Mouse (Mus musculus) adrenal gland, adult 2 months (tissue): ENCODE measurements around the gene 4930558K02Rik. TPM values are rescaled to one million over a fixed set of nuclear protein-coding genes. Genes with fewer than 3 reads are reported as not detected.

ENCODE experiments used
- DNase-seq: peaks from one replicate; pipeline ENCODE4 v3.0.0; 2021
- polyA plus RNA-seq: library from polyadenylated mRNA; depleted of rRNA; stranded (reverse); fragments of >200 nt; gene quantifications from 2 replicates; pipeline ENCODE4 v1.2.3, GENCODE M21; 2012
- total RNA-seq, 2 experiments: library from RNA; stranded (reverse); gene quantifications; 2 replicates each; pipeline ENCODE4 v1.2.3; 2021

4930558K02Rik gene
- total and polyA plus RNA-seq, 3 experiments: not detected

GRCm38 (mm10) chr1:161992389-161992788 lies 13.0 kb upstream of the 4930558K02Rik start:
- DNase-seq: no peak

DNA sequence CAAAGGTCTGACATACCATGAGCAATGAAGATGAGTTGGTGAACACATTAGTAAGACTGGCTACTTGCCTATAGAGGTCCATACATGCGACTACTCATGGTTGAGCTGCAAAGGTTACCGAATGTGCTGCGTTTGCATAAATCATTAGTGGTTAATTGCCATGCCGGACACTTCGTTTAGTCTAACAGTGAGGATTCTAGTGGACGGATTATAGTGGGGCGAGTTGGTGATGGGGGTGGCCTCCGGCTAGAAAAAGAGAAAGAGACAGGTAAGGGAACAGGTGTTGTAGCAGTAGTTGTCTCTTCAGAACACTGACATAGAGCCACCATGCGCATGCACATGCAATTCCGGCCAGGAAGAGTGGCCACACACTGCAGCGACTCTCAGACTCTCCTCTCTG lies 12.4 kb upstream of the 4930558K02Rik start:
- DNase-seq: no peak

DNA sequence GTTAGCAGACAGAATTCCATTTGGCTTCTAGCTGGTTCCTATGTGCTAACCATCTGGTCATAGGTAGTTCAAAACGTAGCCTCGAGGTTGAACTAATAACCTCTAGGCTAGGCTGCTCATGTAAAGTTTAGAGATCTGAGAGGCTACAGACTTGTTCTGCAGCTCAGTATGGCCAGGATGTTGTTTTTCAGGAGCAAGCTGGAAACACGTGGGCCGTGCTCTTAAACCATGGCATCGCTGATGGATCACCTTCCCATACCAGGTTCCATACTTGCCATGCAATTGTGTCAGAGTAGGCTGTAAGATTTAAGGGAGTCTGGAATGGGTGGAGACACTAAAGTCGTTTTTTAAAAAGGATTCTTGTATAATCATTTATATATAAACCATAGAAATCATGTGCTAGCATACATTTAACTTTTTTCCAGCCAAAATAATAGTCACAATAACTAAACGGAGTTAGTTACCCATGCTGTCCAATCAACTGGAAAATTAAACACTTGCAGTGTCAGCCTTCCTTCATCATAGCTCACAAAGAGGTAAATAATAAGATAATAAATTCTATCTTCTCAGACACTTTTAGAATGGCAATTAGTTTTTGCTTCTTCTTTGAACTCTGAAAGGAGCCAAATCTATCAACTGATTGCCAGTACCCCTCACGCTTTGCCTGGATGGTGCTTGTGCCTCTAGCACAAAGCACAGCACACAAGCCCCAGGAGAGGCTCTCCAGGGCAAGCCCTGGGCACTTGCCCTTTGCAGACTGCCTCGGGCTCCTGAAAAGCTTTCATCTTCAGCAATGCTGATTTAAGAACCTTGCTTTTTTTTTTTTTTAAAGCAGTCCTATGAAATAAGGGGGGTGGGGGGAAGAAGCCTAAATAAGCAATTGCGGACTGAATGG lies 11.5 kb upstream of the 4930558K02Rik start:
- DNase-seq: no peak

DNA sequence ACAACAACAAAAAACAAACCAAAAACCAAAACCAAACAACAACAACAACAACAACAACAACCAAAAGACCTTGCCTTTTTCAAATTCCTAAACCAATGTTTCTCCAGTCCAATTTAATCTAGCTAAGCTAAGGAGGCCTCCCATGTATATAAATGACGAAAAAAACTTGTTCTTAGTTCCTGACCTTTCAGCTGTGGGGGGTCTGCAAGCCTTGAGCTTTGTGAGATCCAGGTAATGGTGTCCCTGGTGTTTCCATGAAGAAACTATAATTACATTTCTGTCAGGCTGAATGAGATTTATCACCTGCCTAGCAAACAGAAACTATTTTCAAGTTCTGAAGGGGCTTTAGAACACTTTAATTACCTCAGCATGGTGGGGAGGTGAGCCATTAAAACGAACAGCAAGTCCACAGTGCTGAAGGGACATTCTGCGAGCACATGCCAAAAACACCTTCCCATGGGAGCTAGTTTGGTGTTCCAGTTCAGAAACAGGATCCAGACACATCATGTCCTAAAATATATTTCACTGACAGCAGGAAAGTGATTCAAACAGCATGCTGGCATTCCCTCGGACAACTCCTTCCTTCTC lies 4.6 kb upstream of the 4930558K02Rik start:
- no peak for DNase-seq

DNA sequence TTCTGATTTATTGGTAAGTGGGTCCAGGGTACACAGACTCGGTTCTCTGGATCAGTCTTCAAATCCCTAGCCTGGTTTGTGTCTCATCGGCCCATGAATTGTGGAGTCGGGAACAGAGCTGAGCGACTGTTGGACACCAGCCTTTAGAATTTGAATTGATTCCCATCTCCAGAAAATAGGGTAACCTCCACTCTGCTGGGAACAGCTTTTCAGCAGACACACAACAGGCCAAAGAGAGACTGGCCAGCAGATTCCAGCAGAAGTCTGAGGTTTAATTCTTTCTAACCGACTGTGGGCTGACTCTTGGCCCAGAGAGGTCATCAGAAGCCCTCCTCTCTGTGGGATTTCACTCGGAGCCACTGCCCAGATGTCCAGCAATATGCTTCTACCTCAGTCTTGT lies 4.0 kb upstream of the 4930558K02Rik start:
- DNase-seq: no peak

DNA sequence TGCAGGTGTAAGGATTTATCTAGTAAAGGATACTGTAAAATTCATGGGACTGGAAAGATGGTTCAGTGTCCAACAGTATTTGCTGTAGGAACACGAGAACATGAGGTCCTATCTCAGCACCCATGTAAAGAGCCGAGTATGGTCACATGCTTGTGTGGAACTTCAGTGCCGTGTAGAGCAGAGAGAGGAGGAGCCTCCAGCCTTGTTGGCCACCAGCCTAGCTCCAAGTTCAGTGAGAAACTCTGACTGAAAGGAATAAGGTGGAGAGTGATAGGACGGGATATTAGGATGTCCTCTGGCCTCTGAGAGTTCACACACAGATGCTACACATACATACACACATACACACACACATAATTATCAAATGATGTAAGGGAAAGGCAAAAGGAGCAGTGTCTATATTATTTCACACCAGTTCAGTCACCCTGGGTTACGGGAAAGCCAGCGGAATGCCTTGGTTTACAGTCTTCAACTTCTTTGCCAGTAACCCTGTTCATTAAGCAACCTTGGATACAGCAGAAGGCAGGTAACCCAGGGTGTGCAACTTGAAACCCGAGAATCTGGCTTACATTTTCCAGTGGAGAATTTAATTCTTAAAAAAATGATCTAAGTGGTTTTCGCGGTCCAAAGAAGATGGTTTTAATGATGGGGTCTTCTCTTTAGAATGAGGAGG lies 1.3 kb upstream of the 4930558K02Rik start:
- no peak for DNase-seq

DNA sequence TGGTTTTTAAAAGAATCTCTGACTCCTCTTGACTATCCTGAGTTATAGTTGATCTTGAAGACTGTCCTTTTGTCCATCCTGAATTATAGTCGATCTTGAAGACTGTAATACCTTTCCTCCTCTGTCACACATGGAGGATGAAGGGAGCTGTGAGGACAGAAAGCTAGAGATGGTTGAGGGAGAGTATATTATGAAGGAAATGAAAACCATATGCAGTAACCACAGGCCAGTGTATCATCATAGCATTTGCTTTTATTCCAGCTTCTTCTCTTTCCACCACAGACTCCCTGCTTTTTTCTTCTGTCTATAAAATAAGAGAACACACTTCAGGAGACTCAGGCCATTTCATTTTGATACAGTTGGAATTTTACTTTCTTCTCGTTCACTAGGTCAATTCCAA lies 610 bp upstream of the 4930558K02Rik start:
- DNase-seq: no peak

DNA sequence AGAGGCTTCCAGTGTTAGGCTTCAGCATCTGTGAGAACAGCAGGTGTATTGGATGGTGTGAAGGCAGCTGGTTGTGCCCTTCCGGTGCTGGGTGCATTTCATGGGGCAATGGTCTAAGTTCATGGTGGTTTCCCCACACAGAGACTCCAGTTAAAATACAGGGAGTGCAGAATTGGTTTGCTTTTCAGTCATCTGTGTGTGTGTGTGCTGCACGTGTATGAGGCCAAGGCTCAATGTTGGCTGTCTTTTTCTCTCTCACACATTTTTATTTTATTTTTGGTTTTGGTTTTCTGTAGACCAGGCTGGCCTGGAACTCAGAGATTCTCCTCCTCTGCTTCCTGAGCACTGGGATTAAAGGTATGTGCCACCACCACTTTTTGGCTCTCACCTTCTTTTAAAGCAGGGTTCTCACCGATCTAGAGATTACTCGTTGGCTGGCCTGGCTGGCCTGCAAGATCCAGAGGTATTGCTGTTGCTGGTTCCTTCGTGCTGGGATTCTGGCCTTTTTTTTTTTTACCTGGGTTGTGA lies 1.2 kb downstream of the 4930558K02Rik start:
- DNase-seq: no peak

- peak; percentile 13 for DNase-seq
Observed at GRCm38 (mm10) chr1:161977331-161977730, 2.1 kb downstream of the 4930558K02Rik start.

DNA sequence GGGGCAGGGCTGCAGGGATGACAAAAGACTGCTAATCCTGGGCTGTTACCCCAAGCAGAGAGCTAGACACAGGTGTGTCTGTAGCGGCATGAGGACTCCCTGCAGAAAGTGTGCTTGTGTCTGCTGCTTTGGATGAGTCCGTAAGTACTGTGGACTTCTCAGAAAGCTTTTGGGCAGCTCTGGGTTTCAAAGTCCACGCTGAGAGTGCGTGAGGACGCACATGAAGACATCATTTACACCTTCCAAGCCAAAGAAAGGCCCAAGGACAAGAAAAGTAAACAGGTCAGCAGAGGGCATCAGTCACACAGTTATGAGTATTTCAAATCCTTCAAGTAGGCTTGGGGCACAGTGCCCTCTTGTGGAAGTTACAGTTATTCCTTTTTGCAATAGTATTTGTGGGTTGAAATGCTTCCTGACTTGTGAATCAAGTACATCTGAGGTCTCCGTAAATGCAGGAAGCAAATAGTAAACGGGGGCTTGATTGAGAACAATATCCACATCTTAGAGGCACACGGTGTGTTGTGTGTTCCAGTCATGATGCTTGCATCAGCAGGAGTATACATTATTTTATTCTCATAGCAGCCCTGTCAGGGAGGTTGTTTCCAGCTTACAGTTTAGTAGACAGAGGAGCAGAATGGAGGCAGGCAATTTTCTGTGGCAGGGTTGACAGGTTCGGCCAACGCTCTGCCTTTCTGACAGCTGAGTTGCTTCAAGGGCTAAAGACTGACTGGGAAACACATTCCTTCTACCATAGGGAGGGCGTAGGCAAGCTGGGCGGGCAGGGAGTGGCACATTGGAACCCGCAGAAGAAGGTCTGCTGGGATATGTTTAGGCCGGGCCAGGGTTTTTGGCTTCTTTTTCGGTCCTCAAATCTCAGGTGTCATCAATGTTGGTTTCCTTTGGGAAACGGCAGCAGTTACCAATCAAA lies 2.9 kb downstream of the 4930558K02Rik start:
- DNase-seq: peak; percentile 69

DNA sequence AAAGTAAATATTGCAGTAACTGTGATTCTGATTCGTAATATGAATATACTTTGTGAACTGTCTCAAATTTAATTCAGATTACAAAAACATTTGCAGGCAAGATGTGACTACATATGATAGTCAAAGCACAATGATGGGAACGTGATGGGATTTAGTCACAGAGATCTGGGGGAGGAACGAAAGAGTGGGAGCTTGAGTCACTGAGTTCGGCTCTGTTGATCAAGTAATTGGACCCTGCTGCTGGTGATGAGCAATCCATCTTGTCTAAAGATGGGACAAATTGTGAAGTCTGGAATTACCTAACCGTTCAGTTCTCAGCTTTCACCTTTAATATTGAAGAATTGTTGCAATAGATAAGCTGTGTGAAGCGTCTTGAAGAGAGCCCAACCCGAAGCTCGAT lies 7.2 kb downstream of the 4930558K02Rik start:
- no peak for DNase-seq

DNA sequence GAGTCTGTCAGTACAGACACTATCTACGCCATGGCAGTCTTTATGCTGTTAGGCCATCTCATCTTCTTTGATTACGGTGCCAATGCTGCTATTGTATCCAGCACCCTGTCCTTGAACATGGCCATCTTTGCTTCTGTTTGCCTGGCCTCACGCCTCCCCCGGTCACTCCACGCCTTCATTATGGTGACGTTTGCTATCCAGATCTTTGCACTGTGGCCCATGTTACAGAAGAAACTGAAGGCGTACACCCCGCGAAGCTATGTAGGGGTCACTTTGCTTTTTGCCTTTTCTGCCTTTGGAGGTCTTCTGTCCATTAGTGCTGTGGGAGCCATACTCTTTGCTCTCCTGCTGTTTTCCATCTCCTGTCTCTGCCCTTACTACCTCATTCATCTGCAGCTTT lies 8.6 kb downstream of the 4930558K02Rik start:
- DNase-seq: no peak

GRCm38 (mm10) chr1:161968589-161969407 lies 10.6 kb downstream of the 4930558K02Rik start, which contains the start of gene Pigc:
Gene Pigc, plus strand, starts transcription at chr1:161969186.
- DNase-seq: peak; percentile 94

DNA sequence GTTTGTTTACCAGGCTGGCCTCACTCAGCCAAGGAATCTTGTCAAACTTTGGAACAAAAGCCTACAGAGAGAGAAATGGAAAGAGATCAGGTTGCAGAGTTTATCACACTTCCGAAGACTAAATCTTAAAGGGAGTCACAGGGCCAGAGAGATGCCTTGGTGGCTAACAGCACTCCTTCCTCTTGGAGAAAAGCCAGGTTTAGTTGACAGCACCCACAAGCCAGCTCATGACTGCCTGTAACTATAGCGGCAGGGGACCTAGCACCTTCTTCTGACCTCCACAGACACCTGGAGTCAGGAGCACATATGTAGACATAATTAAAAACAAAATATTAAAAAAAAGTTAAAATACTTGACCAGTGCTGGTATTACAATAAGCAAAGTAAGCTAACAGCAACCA lies 11.5 kb downstream of the 4930558K02Rik start:
- no peak for DNase-seq

DNA sequence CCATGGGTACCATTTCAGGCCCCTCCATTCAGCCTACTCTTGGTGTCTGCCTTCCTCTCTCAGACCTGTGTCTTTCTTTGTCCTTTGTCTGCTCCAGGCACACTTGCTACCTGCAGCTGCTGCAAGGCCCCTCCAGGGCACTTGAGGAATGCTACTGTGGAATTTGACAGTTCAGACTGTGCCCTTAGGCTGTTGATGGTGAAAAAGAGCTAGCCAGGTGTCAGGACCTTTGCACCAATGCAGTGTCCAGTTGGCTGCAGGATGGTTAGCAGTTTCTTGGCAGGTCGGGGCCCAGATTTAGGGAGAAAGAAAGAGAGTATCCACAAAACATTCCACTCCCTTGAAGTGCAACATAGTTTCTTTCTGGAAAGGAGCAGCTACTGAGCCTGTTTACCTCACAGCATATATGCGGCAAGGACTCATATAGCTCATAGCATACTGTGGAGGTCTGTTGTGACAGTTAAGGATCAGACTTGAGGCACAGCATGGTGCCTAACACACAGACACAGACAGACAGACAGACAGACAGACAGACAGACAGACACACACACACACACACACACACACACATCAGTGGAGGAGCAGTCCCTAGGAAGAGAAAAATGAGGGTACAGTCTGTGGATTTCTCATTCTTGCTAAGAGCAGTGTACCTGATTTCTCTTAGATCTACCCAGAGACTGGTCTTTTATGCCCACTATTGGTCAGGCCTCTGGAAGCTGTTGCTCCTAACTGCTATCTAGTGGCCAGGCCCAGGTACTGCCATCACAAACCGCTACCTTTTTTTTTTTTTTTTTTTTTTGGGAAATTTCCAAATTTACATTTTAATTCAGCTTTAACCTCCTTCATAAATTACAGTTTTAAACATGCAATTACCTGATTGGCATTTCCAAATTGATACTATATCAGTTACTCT lies 16.7 kb downstream of the 4930558K02Rik start:
- no peak for DNase-seq

DNA sequence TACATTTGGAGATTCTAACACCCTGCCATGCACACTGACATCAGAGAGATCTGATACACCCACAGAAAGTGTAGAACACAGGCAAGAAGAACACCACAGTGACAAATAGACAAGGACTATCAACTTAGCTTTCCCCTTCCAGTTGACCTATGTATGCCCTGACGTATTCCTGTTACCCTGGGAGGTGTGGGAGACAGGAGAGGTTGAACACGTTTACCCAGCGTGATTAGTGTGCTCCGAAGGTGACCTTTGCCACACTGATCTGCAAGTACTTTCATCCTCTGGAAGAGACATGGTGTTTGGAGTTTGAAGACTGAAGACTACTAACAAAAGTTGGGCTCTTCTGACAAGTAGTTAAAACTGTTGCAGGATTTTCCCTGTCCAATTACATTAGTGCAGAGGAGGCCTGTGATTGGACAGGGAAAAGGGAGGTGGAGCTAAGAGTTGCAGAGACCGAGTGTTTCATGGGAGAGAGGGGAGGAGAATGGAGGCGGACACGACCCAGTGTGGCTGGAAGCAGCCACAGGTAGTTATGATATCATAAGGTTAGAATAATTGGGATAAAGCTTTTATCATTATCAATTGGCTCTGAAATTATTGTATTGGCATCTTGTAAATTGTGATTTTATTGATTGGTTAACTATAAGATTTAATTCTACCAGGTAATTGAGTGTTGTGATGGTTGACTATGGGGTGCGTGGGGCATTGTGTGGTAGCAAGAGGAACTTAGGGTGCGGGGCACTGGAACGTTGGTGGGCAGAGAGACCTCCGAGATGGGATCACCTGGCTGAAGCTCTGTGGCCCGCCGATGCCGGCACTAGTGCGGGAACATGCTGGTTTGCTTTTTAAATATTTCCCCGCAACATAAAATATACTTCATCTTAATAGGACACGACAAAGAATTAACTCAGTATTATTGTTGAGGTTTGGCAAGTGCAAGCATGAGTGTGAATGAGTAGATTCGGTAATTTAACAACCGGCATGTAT lies 21.2 kb downstream of the 4930558K02Rik start:
- DNase-seq: no peak

DNA sequence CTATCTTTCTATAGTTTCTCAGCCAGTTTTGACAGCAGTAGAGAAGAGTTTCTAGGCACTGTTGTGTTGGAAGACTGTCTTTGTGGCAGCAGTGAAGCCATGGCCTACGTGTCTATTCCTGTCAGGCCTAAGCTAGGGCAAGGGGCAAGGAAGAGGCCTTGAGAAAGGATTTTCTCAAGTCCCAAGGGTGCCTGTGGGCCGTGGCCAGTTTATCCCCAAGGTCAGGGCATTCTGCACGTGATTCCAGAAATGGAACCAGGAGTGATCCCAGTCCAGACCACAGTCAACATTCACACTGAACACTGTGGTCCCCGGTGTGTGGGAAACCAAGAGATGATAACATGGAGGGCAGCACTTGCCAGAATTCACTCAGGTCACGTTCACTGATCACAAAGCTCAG lies 23.6 kb downstream of the 4930558K02Rik start:
- DNase-seq: no peak

DNA sequence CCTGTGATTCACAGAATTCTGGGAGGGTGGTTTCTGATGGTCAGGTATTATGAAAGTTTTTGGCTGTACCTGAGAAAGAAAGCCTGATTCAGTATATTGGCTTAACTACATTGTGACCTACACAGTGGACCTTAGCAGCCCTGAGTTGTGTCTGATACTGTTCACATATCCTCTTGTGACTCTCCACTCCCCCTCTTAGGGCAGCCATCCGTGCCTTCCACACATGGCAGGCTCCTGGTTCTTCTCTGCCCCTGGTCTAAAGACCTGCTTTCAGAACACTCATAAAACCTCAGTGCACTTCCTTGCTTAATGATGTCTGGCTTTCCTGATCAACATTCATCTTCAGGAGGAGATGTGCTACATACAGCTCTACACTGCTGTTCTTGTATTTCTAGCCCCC lies 26.8 kb downstream of the 4930558K02Rik start:
- no peak for DNase-seq
